Mouse (Mus musculus): ENCODE results near the gene Efcab5.

- TF ChIP-seq POLR2A (IDR thresholded peaks at IDR 0.05; ENCODE audit: control insufficient read depth, extremely low read depth, insufficient read depth, low read length, poor library complexity) (no peak), CTCF (IDR thresholded peaks at IDR 0.05; ENCODE audit: borderline replicate concordance, control insufficient read depth, extremely low read depth, insufficient read depth, low read length, poor library complexity) (no peak)
Observed at GRCm38 (mm10) chr11:77235267-77235666, 46.5 kb upstream of the Efcab5 start.
